Mouse (Mus musculus) E14TG2a.4 (cell line): Measurements from ENCODE around the gene Paxbp1.

Experiments
- CTCF ChIP-seq: conservative IDR thresholded peaks from 2 replicates; pipeline ENCODE4 v1.5.1; 2014; ENCODE audit warnings: low read length
- NANOG ChIP-seq: IDR thresholded peaks from 2 replicates; pipeline ENCODE4 v1.6.1; 2014; ENCODE audit warnings: borderline replicate concordance, low read length, mixed read lengths
- POU5F1 ChIP-seq: IDR thresholded peaks from 2 replicates; pipeline ENCODE4 v1.6.1; 2014; ENCODE audit warnings: low read length, borderline replicate concordance

DNA sequence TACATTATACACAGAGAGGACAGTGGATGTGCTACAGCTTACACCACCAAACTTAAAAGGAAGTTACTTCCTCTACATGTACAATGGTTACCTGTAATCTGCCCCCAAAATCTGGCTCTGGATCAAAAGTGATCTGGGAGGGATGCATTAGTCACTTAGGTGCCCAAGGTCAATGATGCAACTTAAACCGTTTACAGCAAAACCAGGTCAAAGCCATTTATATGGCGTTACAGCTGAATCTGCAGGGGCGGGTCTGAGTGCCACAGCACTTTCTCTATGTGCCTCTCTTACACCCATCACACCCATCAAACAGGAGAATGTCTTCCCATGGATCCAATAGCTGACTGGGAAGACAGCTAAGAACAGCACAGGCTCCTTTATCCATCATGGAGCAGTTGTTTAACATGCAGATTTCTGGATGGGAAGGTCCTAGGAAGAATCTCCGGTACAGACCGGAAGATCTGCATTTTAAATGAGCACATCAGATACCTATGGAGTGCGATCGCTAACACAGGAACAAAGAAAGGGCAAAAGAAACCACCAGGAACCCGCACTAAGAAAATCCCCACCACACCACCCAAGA lies 15.1 kb downstream of the Paxbp1 start:
- TF ChIP-seq CTCF: no peak
- no peak for TF ChIP-seq POU5F1
- peak; percentile 61 for TF ChIP-seq NANOG
